Mouse (Mus musculus): ENCODE data around the gene Lipa.

The Lipa gene

DNA sequence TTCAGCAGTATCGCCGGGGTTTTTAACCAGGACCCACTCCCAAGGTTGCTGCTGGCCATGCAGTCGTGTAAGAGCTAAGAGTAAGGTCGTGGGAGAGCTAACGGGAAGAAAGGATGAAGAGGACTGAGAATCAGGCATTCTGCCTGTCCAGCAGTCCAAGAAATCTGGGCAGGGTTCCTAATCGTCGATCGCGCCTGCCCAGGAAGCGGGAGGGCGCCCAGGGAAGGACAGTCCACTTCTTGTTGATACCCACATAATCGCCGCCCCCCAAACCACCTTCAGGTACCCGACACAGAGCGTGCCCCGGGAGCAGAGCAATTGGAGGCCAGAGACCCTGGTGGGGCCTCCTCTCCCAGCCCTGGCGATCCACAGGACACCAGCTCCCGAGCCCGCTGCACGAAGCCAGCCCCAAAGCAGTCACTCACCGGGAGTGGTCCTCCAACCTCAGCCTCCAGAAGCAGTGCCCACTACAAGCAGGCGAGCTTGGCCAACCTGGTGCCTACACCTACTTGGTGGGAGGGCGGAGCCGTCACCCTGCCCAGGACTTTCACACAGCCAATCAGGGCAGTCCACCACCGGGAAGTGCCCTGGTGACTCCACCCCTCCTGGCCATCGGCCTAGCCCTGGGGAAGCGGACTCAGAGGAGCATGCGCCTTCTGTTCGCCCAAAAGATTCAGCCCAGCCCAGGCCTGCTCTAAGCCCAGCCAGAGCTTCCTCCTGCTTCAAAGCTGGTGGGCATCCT lies at the start of gene Lipa:
Gene Lipa, minus strand, starts transcription at position 534 of the 742 bp plus-strand sequence.
- in situ Hi-C loops (cut with MboI, MseI): no loop called here

- in situ Hi-C loops (cut with MboI, MseI): no loop called here
Observed at GRCm38 (mm10) chr19:34573650-34574049, 46.4 kb upstream of the Lipa start.

GRCm38 (mm10) chr19:34571080-34571479 lies 43.8 kb upstream of the Lipa start:
- in situ Hi-C loops (cut with MboI, MseI): no loop called here

DNA sequence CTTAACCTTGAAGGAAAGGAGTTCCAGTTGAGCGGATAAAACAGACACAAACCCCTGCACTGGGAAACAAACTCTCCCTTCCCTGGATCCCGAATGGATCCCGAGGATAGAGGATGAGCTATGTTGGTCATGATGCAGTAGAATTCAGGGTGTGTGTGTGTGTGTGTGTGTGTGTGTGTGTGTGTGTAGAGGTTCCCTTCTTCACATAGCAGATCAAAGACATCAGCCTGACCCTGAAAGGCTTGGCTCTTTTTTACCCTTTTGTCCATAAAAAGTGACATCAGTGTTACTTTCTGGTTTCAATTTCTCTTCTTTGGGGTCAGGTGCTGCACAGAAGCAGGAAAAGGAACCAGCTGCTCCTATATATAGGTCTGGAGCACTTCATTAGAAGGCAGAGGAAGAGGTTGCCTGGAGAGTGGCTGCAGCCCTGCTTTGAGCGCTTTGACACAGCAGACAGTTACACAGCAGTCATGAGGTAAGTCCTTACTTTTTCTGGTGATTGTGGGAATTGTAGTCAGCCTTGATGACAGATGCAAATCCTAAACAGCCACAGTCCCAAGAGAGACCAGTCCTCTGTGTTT lies 42.7 kb upstream of the Lipa start:
- in situ Hi-C loops (cut with MboI, MseI): no loop called here

GRCm38 (mm10) chr19:34568988-34569895 lies 42.0 kb upstream of the Lipa start:
- in situ Hi-C loops (cut with MboI, MseI): no loop called here

- in situ Hi-C loops (cut with MboI, MseI): no loop called here
Observed at GRCm38 (mm10) chr19:34566178-34566784, 39.0 kb upstream of the Lipa start.

DNA sequence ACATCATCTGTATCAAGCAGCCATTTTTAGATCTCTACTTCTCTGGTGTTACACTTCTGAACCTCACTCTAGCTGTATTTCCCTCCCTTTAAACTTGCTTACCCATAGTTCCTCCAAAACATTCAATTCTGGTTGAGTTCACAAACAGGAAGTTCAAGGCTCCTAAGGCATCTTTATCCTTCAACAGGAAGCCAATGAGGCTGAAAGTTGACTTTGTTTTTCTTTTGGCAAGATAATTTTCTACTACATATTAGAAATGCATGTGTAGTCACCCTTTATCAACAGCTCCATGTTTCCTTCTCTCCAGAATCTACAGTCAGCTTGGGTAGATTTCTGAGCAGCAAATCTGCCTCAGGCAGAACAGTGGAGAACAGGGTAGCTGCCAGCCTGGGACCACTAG lies 35.3 kb upstream of the Lipa start:
- in situ Hi-C loops (cut with MboI, MseI): no loop called here

DNA sequence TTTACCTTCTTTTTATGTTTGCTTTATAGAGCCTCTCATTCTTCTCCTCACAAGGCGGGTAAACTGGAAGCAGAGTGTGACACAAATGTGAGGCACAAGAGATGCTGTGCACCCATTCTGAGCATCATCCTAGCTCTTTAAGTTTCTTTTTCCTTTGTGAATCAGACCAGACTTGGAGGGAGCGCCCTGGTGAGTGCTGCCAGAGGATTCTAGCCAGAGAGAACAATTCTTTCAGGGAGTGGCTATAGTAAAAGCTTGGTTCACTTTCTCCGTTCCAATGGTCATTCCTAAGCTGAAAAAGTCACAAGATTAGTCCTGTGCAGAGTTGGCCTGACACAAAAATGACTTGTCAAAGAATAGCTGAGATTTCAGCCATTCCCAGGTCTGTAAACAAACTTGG lies 29.3 kb upstream of the Lipa start:
- in situ Hi-C loops (cut with MboI, MseI): no loop called here

DNA sequence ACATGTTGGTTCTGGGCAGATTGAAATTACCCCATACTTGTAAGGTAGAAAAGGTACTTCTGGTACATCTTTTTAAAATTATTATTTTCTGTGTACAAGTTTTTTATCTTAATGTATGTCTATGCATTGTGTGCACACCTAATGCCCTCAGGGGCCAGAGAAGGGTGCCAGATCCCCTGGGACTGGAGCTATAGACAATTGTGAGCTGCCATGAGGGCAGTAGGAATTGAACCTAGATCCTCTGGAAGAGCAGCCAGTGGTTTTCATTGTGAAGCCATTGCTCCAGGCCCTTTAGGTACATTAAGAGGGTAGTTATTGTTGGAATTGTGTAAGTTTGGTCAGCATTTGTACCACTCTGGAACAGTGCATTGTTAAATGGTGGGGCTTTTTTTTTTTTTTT lies 26.8 kb upstream of the Lipa start:
- in situ Hi-C loops (cut with MboI, MseI): loop anchor here (5.0 kb wide), 1 partner anchor 83 kb away; no protein-coding TSS in a partner anchor

GRCm38 (mm10) chr19:34553522-34553921 lies 26.2 kb upstream of the Lipa start:
- in situ Hi-C loops (cut with MboI, MseI): loop anchor here (5.0 kb wide), 1 partner anchor 84 kb away; no protein-coding TSS in a partner anchor

DNA sequence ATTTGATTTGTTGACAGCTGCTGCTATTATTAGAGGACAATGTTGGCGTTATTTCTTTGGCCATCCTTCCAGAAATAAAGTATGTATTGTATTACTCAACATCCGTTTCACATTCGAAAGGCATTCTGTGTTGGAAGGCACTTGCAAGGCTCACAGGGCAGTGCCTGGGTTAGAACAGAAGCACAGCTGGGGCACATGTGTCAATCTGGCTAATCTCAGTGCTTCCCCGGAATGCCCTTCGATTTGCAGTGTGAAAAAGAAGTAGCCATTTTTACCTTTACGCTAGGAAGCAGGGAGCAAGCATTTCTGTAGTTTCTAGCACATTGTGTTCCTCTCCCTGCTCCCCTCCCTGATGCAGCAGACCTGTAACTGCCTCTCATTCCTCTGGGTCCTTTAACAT lies 25.7 kb upstream of the Lipa start:
- in situ Hi-C loops (cut with MboI, MseI): loop anchor here (5.0 kb wide), 1 partner anchor 84 kb away; no protein-coding TSS in a partner anchor

- in situ Hi-C loops (cut with MboI, MseI): loop anchor here (5.0 kb wide), 1 partner anchor 85 kb away; no protein-coding TSS in a partner anchor
Observed at GRCm38 (mm10) chr19:34551981-34552380, 24.7 kb upstream of the Lipa start.

DNA sequence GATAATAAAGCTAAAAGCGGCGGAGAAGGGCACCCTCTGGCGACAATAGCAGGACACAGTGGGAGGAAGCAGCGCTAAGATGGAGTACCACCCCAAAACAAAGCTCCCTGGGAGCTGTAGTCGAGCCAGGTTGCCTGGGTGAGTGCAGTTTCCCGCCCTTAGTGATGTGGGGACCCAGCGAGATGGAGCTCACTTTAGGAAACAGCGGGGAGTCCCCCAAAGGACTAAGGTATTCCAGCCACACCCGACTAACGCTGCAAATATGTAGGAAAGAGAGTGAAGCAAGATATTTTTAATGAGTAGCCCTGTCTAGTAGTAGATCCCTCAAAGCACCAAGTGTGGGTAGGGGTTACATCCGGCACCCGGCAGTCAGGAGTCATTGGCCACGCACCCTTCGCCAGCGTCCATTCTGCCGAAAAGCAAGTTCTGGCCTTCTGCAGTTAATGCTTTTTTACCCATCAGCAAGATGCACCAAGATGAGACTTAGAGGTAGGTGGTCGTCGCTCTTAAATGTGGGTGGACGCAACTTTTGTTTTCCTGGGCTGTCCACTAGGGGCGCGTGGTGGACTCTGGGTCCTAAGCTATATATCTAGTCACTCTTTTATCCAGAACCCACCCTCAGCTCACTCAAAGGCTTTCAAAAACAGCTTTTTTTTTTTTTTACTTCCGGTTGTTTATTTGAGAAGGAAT lies 23.4 kb upstream of the Lipa start, which contains the start of gene Ifit2:
Gene Ifit2, plus strand, starts transcription at position 161 of the 690 bp plus-strand sequence.
- in situ Hi-C loops (cut with MboI, MseI): loop anchor here (5.0 kb wide), 1 partner anchor 87 kb away; no protein-coding TSS in a partner anchor

GRCm38 (mm10) chr19:34550205-34550533 lies 22.9 kb upstream of the Lipa start:
- in situ Hi-C loops (cut with MboI, MseI): loop anchor here (5.0 kb wide), 1 partner anchor 87 kb away; no protein-coding TSS in a partner anchor

DNA sequence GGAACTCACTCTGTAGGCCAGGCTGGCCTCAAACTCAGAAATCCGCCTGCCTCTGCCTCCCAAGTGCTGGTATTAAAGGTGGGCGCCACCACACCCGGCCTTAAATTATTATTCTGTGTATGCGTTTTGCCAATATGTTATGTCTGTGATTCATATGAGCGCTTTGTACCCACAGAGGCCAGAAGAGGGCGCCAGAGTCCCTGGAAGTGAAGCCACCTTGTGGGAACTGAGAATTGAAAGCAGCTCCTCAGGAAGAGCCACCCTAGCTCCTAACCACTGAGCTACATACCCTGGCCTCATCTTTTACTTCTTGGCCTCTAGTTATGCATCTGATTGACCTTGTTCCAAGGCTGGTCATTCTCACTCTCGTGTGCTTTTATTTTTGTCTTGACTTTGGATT lies 20.7 kb upstream of the Lipa start:
- in situ Hi-C loops (cut with MboI, MseI): loop anchor here (10.0 kb wide), 1 partner anchor 117 kb away; no protein-coding TSS in a partner anchor

DNA sequence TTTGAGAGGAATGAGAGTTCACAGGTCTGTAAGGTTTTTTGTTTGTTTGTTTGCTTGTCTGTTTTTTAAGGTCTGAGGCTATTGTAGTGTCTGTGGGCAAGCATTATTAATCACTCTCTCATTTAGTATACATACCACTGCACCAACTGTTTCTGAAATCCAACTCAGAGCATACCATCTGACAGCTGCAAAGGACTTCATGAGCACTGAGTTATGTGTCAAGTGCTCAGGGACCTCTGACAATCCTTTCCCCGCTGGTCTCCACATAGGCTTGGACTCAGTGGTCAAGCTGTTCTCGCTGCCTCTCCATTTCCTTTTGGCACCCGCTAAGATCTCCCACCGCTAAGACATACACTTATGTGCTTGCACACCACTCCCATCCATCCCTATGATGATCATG lies 18.9 kb upstream of the Lipa start:
- in situ Hi-C loops (cut with MboI, MseI): loop anchor here (10.0 kb wide), 1 partner anchor 119 kb away; no protein-coding TSS in a partner anchor

- in situ Hi-C loops (cut with MboI, MseI): no loop called here
Observed at GRCm38 (mm10) chr19:34539422-34539821, 12.1 kb upstream of the Lipa start.

GRCm38 (mm10) chr19:34532061-34532751 lies 4.9 kb upstream of the Lipa start:
- in situ Hi-C loops (cut with MboI, MseI): no loop called here

- in situ Hi-C loops (cut with MboI, MseI): no loop called here
Observed at GRCm38 (mm10) chr19:34526321-34526923, 852 bp downstream of the Lipa start.

DNA sequence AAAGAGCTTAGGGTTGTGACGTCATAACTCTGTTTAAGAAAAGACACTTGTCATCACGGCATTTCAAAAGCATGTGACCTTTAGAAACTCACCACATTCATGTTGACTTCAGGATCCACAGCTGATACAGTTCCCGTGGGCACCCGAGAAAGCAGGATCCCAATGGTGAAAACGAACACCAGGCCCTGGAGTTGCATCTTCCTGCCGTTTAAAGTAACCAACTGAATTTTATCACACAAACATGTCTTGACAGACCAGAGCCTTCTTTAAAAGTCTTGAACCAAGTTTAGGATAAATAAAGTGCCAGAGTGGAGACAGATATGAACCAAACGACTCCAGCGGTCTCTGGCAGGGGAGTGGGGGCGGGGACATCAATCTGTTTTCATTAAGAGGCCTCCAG lies 2.6 kb downstream of the Lipa start:
- in situ Hi-C loops (cut with MboI, MseI): no loop called here
